Mouse (Mus musculus) heart, embryonic 12.5 days (tissue): ENCODE data around the gene Cd300ld. TPM values are rescaled to one million over a fixed set of nuclear protein-coding genes. Genes with fewer than 3 reads are reported as not detected.
A peak's percentile ranks its signal among the peaks of the same experiment; 100 is the strongest.
"Not testable (repeated sequence)": the region's sequence is repeated elsewhere in the genome, so short reads cannot be mapped to it uniquely, and the experiment has no call there.

ENCODE experiments used
- ATAC-seq: fragments of 200-750 bp; cut with Nextera tagmentation; 2 replicates; pipeline ENCODE4 v1.8.0; 2017; ENCODE audit warnings: moderate TSS enrichment, moderate library complexity; ENCODE audit not compliant: insufficient number of reproducible peaks, low FRiP score
- H3K27ac ChIP-seq: fragments of 300-500 bp; sonication (generic); 2 replicates; pipeline ENCODE4 v1.5.1; 2016; ENCODE audit warnings: mild to moderate bottlenecking, moderate library complexity; ENCODE audit not compliant: poor library complexity, severe bottlenecking
- H3K27me3 ChIP-seq: fragments of 300-500 bp; sonication (generic); replicated peaks from 2 replicates; pipeline ENCODE4 v1.6.1; 2016; ENCODE audit warnings: mild to moderate bottlenecking, moderate library complexity
- H3K36me3 ChIP-seq: fragments of 300-500 bp; sonication (generic); 2 replicates; pipeline ENCODE4 v1.6.1; 2016; ENCODE audit warnings: mild to moderate bottlenecking, moderate library complexity
- H3K4me1 ChIP-seq: fragments of 300-500 bp; sonication (generic); replicated peaks from 2 replicates; pipeline ENCODE4 v1.6.1; 2016; ENCODE audit warnings: mild to moderate bottlenecking
- H3K4me2 ChIP-seq: fragments of 300-500 bp; sonication (generic); 2 replicates; pipeline ENCODE4 v1.6.1; 2016; ENCODE audit warnings: mild to moderate bottlenecking, moderate library complexity
- H3K4me3 ChIP-seq: fragments of 300-500 bp; sonication (generic); 2 replicates; pipeline ENCODE4 v1.5.1; 2016; ENCODE audit warnings: mild to moderate bottlenecking
- H3K9ac ChIP-seq: fragments of 300-500 bp; sonication (generic); 2 replicates; pipeline ENCODE4 v1.6.1; 2016; ENCODE audit warnings: mild to moderate bottlenecking, moderate library complexity
- H3K9me3 ChIP-seq: fragments of 300-500 bp; sonication (generic); replicated peaks from 2 replicates; pipeline ENCODE4 v1.6.1; 2016; ENCODE audit warnings: mild to moderate bottlenecking, moderate library complexity
- WGBS: fragments of 180-500 bp; shearing (Covaris S2); methylation state at CpG from one replicate; pipeline ENCODE4 v1.1.7; 2016; 5-methylcytosine and 5-hydroxymethylcytosine counted together
- polyA plus RNA-seq: library from polyadenylated mRNA; unstranded; fragments of >200 nt; fragmentation: Nextera tagmentation; extraction: Ambion mirVana; gene quantifications from 2 replicates; pipeline ENCODE4 v1.2.1, GENCODE M21; 2016

The Cd300ld gene
- polyA plus RNA-seq, result not detected in 2 replicates

DNA sequence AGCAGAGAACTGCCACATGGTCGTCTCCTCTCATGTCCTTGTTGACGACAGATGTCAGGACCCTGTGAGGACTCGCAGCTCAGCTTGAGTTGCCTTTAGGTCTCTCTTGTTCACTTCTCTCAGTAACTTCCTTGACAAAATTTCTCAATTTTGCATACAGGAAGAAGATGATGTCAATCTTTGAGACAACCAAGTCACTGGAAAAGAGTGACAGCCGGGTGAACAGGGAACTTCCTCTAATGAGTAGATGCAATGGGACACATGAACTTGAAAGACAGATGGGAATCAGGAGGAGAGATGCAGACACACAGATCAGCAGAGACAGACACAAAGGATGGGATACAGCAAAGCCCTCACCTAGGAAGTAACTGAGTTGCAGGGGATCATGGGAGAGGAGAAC, at the start of gene Cd300ld:
Gene Cd300ld (minus strand): TSS at position 130 of the 400 bp plus-strand sequence.
- Histone ChIP-seq H3K9me3 (no peaks in the 10 kb centered on the region), H3K27ac (no peak within 1 kb of the TSS), H3K4me3 (no peak within 1 kb of the TSS), H3K9ac (no peak within 1 kb of the TSS), H3K4me2 (no peak within 1 kb of the TSS), H3K36me3 (no peaks in the 10 kb centered on the region), H3K27me3 (no peaks in the 10 kb centered on the region), H3K4me1 (no peaks in the 10 kb centered on the region)
- ATAC-seq, result no peak
- WGBS, result 67% methylated on average over 4 of the region's 4 CpGs

DNA sequence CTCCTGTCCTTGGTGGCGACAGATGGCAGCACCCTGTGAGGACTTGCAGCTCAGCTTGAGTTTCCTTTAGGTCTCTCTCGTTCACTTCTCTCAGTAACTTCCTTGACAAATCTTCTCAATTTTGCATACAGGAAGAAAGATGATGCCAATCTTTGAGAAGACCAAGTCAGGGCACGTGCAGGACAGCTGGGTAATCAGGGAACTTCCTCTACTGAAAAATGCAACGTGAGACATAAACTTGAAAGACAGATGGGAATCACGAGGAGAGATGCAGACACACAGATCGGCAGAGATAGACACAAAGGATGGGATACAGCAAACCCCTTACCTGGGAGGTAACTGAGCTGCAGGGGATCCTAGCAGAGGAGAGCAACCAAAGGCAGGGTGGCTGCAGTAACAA, 47.9 kb upstream of the Cd300ld start, which contains the start of gene Cd300ld5:
Gene Cd300ld5 (minus strand): TSS at position 101 of the 400 bp plus-strand sequence.
- not testable (repeated sequence) for H3K36me3 ChIP-seq, H3K4me1 ChIP-seq, H3K27me3 ChIP-seq, H3K4me3 ChIP-seq, ATAC-seq, H3K9ac ChIP-seq, H3K27ac ChIP-seq, H3K4me2 ChIP-seq, H3K9me3 ChIP-seq
- no CpG with 5 or more reads among the region's 6 CpGs for WGBS

DNA sequence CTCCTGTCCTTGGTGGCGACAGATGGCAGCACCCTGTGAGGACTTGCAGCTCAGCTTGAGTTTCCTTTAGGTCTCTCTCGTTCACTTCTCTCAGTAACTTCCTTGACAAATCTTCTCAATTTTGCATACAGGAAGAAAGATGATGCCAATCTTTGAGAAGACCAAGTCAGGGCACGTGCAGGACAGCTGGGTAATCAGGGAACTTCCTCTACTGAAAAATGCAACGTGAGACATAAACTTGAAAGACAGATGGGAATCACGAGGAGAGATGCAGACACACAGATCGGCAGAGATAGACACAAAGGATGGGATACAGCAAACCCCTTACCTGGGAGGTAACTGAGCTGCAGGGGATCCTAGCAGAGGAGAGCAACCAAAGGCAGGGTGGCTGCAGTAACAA, 37.2 kb upstream of the Cd300ld start, which contains the start of gene Cd300ld4:
Gene Cd300ld4 (minus strand): TSS at position 101 of the 400 bp plus-strand sequence.
- not testable (repeated sequence) for H3K9ac ChIP-seq, ATAC-seq, H3K9me3 ChIP-seq, H3K4me3 ChIP-seq, H3K27me3 ChIP-seq, H3K36me3 ChIP-seq, H3K4me1 ChIP-seq, H3K4me2 ChIP-seq, H3K27ac ChIP-seq
- WGBS, result no CpG with 5 or more reads among the region's 6 CpGs

DNA sequence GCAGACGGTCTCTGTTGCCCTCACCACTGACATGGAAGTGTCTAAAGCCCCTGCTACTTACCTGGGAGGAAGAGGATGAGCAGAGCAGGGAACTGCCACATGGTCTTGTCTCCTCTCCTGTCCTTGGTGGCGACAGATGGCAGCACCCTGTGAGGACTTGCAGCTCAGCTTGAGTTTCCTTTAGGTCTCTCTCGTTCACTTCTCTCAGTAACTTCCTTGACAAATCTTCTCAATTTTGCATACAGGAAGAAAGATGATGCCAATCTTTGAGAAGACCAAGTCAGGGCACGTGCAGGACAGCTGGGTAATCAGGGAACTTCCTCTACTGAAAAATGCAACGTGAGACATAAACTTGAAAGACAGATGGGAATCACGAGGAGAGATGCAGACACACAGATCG, 26.4 kb upstream of the Cd300ld start, which contains the start of gene Cd300ld2:
Gene Cd300ld2 (minus strand): TSS at position 101 of the 400 bp plus-strand sequence.
- H3K27me3 ChIP-seq, H3K9ac ChIP-seq, H3K4me3 ChIP-seq, H3K4me2 ChIP-seq, ATAC-seq, H3K9me3 ChIP-seq, H3K36me3 ChIP-seq, H3K27ac ChIP-seq, H3K4me1 ChIP-seq: not testable (repeated sequence)
- WGBS, result no CpG with 5 or more reads among the region's 7 CpGs

DNA sequence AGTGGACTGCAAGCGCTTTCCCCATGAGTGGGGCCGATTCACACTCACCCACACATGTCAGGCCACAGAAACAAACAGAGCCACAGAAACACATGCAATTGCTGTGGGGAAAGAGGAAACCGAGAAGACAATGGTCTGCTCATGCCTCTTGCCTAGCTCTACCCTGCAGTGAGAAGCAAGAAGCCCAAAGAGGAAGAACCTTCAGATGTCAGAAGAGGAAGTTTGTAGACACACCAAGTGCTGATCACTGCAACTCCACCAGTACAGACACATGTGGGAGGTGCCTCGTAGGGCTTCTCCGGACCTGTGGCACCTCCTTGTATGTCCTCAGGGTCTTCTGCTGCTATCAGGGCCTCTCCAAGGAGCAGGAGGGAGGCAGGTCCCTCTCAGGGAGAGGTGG, 14.3 kb upstream of the Cd300ld start:
- WGBS, result 75% methylated on average over 5 of the region's 5 CpGs
- no peak for ATAC-seq
- Histone ChIP-seq H3K27ac (no peak overlapping the region), H3K4me3 (no peak overlapping the region), H3K4me1 (no peaks in the 10 kb centered on the region), H3K9ac (no peak overlapping the region), H3K36me3 (no peaks in the 10 kb centered on the region), H3K9me3 (no peaks in the 10 kb centered on the region), H3K27me3 (peaks cover 4% of the 10 kb centered on the region; the same call in 1 of the 2 replicates), H3K4me2 (no peak overlapping the region)

DNA sequence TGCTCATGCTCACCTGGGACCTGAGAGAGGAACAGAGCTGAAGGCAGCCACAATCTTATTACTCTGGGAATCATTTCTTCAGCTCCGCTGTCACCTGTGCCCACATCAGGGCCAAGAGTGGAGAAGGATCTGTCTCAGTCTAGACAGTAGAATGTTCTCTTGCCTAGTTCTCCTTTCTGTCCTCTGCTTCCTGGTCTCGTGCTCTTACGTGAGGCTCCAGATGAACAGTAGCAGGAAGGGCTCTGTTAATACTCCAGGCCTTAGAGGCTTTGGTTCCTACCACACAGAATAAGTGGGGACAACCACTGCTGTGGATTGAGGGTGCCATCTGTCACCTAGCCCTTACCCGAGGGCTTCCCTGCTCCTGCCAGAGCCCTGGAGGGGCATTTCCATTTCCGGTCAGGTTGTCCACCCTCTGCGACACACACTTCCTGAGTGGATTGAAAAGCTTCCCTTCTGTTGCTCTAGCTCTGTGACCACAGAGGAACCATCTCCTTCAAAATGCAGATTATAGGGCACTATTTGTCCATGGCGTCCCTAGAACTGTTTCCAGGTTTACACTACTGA, 11.8 kb upstream of the Cd300ld start, which contains the start of gene Cd300c2:
Gene Cd300c2 (minus strand): TSS at position 407 of the 567 bp plus-strand sequence.
- peaks cover 13% of the 10 kb centered on the region; the same call in 1 of the 2 replicates for H3K27me3 ChIP-seq
- H3K4me1 ChIP-seq, result no peaks in the 10 kb centered on the region
- H3K36me3 ChIP-seq, result no peaks in the 10 kb centered on the region
- WGBS, result 67% methylated on average over 7 of the region's 7 CpGs
- no peak for ATAC-seq
- no peak within 1 kb of the TSS for H3K9ac ChIP-seq
- no peak within 1 kb of the TSS for H3K4me3 ChIP-seq
- H3K4me2 ChIP-seq, result no peak within 1 kb of the TSS
- no peaks in the 10 kb centered on the region for H3K9me3 ChIP-seq
- no peak within 1 kb of the TSS for H3K27ac ChIP-seq

DNA sequence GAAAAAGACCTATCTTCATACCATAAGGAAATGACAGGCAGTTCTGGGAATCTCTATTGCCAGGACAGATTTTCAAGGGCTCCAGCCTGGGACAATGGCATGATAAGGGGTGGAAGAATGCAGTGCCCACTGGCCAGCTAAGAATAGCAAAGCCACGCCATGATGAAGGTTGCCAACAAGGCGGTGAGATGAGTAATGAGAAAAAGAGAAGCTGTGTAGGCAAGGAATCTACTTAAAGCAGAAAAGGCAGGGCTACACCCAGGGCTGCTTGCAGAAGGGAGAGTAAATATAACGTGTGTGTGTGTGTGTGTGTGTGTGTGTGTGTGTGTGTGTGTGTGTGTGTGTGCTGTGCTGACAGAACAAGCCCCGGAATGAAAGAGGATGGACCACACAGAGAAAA, 7.9 kb downstream of the Cd300ld start:
- Histone ChIP-seq H3K9ac (no peak overlapping the region), H3K36me3 (no peaks in the 10 kb centered on the region), H3K27ac (no peak overlapping the region), H3K4me1 (no peaks in the 10 kb centered on the region), H3K4me3 (no peak overlapping the region), H3K4me2 (no peak overlapping the region), H3K27me3 (no peaks in the 10 kb centered on the region), H3K9me3 (peaks cover 25% of the 10 kb centered on the region)
- ATAC-seq, result no peak
- 62% methylated on average over 4 of the region's 4 CpGs for whole genome bisulfite sequencing

DNA sequence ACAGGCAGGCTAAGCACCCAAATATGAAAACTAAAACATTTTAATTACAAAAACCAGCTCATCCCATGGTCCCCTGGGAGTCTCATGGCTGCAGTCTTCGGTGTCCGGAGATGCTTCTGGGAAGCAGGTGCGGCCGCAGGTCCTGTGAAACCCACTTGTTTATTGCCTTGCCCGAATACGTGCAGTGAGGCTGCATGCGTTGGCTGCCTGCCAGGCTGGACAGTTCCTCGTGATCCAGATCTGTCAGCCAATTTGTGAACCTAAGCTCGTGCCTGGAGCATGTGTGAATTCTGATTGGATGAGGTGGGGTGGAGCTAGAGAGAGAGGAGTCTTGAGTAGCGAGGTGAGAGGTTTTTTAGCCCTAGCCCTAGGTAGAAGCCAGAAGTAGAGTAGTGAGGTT, 17.0 kb downstream of the Cd300ld start:
- ATAC-seq, result no peak
- Histone ChIP-seq H3K27me3 (no peaks in the 10 kb centered on the region), H3K36me3 (no peaks in the 10 kb centered on the region), H3K4me2 (no peak overlapping the region), H3K9ac (no peak overlapping the region), H3K9me3 (peaks cover 21% of the 10 kb centered on the region), H3K27ac (no peak overlapping the region), H3K4me3 (no peak overlapping the region), H3K4me1 (no peaks in the 10 kb centered on the region)
- 78% methylated on average over 10 of the region's 10 CpGs for WGBS

DNA sequence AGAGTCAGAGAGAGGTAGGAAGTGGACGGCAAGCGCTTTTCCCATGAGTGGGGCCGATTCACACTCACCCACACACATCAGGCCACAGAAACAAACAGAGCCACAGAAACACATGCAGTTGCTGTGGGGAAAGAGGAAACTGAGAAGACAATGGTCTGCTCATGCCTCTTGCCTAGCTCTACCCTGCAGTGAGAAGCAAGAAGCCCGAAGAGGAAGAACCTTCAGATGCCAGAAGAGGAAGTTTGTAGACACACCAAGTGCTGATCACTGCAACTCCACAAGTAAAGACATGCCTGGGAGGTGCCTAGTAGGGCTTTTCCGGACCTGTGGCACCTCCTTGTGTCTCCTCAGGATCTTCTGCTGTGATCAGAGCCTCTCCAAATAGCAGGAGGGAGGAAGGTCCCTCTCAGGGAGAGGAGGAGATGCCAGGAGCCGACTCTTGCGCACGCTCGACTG, 20.9 kb downstream of the Cd300ld start, which contains the start of gene Cd300c:
Gene Cd300c (minus strand): TSS at position 406 of the 456 bp plus-strand sequence.
- no peaks in the 10 kb centered on the region for H3K27me3 ChIP-seq
- no peak within 1 kb of the TSS for H3K9ac ChIP-seq
- WGBS, result 82% methylated on average over 9 of the region's 9 CpGs
- no peak within 1 kb of the TSS for H3K4me3 ChIP-seq
- peaks cover 6% of the 10 kb centered on the region for H3K4me1 ChIP-seq
- no peak within 1 kb of the TSS for H3K27ac ChIP-seq
- no peak within 1 kb of the TSS for H3K4me2 ChIP-seq
- no peak for ATAC-seq
- no peaks in the 10 kb centered on the region for H3K36me3 ChIP-seq
- peaks cover 10% of the 10 kb centered on the region; the same call in 1 of the 2 replicates for H3K9me3 ChIP-seq

DNA sequence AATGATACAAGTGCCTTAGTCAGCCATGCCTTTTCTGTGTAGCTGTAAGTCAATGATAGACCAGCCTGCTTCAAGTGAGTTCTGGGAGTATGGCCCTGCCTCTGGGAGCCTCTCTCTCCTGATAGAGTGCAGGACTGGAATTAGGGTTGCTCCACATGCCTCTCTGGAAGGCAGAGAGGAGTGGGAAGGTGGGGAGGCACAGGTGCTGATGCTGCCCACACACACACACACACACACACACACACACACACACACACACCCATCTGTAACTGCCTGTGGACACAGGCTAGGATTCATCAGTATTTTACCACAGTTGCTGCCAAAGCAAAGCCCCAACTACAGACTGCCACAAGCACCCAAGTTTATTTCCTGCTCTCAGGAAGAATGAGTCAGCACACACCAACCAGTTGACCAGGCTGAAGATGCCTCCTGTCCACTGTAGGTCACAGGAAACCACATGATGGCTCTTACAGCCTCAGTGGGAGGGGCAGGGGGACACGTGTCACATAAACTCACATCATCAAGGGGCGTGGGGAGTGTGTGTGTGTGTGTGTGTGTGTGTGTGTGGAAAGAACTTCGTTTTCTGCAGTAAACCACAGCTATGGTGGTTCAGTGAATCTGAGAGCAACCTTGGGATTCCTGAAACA, 24.4 kb downstream of the Cd300ld start:
- Histone ChIP-seq H3K4me1 (peaks cover 12% of the 10 kb centered on the region), H3K9ac (no peak overlapping the region), H3K4me2 (no peak overlapping the region), H3K9me3 (no peaks in the 10 kb centered on the region), H3K27me3 (no peaks in the 10 kb centered on the region), H3K4me3 (no peak overlapping the region), H3K27ac (0 out of 2 replicates have a peak overlapping the region, but pooled peaks have one; percentile 18), H3K36me3 (no peaks in the 10 kb centered on the region)
- WGBS, result 52% methylated on average over 3 of the region's 3 CpGs
- ATAC-seq, result no peak

DNA sequence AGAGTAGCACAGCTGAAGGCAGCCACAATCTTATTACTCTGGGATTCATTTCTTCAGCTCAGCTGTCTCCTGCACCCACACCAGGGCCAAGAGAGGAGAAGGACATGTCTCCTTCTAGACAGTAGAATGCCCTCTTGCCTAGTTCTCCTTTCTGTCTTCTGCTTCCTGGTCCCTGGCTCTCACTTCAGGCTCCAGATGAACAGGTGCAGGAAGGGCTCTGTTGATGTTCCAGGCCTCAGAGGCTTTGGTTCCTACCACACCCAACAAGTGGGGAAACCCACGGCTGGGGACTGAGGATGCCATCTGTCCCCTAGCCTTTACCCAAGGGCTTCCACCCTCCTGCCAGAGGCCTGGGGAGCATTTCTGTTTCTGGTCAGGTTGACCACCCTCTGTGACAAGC, 29.4 kb downstream of the Cd300ld start:
- 62% methylated on average over 1 of the region's 1 CpGs for WGBS

More for the DNA sequence above, 29.4 kb downstream of the Cd300ld start:
- Histone ChIP-seq H3K4me2 (no peak overlapping the region), H3K27me3 (no peaks in the 10 kb centered on the region), H3K9ac (no peak overlapping the region), H3K9me3 (no peaks in the 10 kb centered on the region), H3K4me1 (peaks cover 7% of the 10 kb centered on the region), H3K36me3 (no peaks in the 10 kb centered on the region), H3K4me3 (no peak overlapping the region), H3K27ac (no peak overlapping the region)
- ATAC-seq, result no peak
